Mouse (Mus musculus): ENCODE measurements at regions not wholly inside any gene's neighbourhood (a gene's known extent, or its start where the extent isn't known, plus 50 kb on each side); places are given as distances from the start of the nearest gene placed in this dataset.

GRCm38 (mm10) chr9:47165480-47166131 is 167.1 kb downstream of the Gm4791 start:
- TF ChIP-seq POLR2A (IDR thresholded peaks at IDR 0.05; ENCODE audit: extremely low read depth, insufficient read depth, low read length) (no peak), CTCF (IDR thresholded peaks at IDR 0.05; ENCODE audit: low read depth, low read length) (no peak)
